Mouse (Mus musculus): ENCODE data around the gene Tmem86a.
A peak's percentile ranks its signal among the peaks of the same experiment; 100 is the strongest.

Tmem86a gene

GRCm38 (mm10) chr7:47030517-47031193 lies 19.7 kb upstream of the Tmem86a start:
- DNase-seq = no peak

- no peak for DNase-seq
Measured at GRCm38 (mm10) chr7:47031371-47031770, 19.0 kb upstream of the Tmem86a start.

- DNase-seq = no peak
Measured at GRCm38 (mm10) chr7:47034785-47035384, 15.5 kb upstream of the Tmem86a start.

DNA sequence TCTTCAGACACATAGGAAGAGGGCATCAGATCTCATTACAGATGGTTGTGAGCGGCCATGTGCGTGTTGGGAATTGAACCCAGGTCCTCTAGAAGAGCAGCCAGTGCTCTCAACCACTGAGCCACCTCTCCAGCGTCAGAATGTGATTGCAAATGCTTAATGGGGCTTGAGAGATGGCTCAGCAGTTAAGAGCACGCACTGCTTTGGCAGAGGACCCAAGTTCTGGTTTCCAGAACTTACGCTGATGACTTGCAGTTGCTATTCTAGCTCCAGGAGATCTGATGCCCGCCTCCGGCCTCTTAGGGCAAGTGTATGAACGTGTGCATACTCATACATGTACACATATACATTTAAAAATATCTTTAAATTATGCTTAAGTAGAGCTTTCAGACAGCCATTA lies 15.0 kb upstream of the Tmem86a start:
- no peak for DNase-seq

DNA sequence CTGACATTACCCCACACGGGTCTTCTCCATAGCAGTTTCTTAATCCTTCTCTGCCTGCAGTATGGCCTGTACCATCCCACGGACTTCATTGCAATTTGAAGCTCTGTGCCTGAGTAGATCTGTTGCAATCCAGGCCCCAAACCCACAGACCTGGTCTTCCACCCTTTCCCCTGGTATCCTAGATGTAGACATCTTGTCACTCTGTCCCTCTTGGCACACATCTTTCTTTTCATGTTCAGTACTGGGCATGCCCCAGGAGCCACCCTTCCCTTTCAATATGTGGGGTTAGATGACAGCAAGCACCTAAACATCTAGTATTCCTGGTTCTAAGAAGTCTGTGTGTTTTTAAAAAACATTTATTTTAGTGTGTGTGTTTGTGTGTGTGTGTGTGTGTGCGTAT lies 8.7 kb upstream of the Tmem86a start:
- DNase-seq = no peak

GRCm38 (mm10) chr7:47042121-47042520 lies 8.3 kb upstream of the Tmem86a start:
- DNase-seq = no peak

- no peak for DNase-seq
Measured at GRCm38 (mm10) chr7:47042823-47043490, 7.4 kb upstream of the Tmem86a start.

DNA sequence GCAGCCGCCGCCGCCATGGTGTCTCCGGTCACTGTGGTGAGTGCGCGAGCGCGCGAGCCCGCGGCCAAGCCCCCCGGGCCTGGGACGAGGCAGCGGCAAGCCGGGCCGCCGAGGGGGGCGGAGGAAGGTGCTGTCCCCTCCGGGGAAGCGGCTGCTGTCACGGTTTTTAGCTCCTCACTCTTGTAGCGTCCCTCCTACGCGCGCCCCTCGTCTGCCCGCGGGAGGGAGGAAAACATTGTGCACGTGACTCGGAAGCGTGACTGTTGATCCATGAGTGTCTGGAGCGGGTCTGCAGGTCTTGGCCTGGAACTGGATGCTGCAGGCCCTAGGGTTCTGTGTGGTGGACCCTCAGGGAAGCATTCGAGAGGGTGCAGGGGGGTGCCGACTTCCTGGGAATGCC lies 365 bp downstream of the Tmem86a start:
- DNase-seq = no peak

GRCm38 (mm10) chr7:47051404-47052151 lies 1.2 kb downstream of the Tmem86a start:
- peak; percentile 51 for DNase-seq

DNA sequence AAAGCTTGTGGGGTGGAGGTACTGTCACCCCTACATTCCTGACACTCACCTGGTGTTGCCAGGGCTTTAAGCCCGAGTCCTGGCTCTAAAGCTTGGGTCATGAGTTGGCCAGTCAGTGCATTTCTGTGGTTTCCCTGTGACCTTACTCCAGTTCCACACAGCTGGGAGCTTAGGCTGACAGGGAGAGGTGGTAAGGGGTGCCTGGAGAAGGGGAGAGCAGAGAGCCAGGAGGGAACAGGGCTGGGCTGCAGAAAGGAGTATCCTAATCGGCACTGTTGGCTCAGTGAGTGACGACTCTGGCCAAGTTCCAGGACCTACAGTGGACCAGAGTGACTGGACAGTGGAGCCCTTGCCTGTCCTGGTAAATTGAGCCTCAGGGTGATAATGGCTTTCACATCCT lies 1.9 kb downstream of the Tmem86a start:
- DNase-seq = peak; percentile 24

- DNase-seq = no peak
Measured at GRCm38 (mm10) chr7:47053287-47053686, 2.9 kb downstream of the Tmem86a start.

DNA sequence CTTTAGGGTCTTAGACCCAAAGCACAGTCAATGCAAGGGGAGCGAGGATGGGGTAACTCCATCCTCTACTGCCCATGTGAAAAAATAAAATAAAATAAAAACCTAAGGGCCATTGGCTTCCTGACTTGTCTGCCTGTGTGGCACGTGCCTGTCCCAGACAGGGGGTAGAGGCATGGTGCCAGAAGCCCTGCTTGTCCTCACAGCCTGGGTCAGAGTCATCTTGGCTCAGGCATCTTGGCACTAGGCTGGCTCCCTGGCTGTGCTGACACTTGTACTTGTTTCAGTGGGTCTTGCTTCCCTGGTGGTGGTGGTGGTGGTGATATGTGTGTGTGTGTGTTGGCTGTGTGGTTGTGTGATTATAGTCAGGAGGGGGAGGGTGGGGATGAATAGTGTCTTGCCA lies 4.3 kb downstream of the Tmem86a start:
- peak; percentile 21 for DNase-seq

- no peak for DNase-seq
Measured at GRCm38 (mm10) chr7:47055744-47056143, 5.3 kb downstream of the Tmem86a start.

DNA sequence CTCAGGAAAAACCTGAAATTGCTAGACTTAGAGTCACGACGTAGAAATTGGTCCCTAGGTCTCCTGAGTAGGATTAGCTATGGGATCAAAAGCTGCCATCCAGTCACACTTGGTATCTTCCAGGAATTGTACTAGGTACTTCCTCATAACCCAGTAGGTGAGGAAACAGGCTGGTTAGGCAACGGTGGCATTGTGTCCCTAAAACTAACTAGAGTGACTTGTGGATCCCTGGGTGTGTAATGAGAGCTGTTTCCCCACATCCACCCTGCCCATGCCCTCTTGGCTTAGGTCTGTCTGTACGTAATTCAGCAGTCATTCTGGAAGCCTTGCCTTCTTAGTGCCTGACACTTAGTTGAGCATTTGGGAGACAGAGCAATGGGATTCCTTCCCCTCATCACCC lies 5.9 kb downstream of the Tmem86a start:
- no peak for DNase-seq

- DNase-seq = no peak
Measured at GRCm38 (mm10) chr7:47059339-47059738, 8.9 kb downstream of the Tmem86a start.

- DNase-seq = no peak
Measured at GRCm38 (mm10) chr7:47061560-47061959, 11.2 kb downstream of the Tmem86a start.

GRCm38 (mm10) chr7:47066942-47067341 lies 16.5 kb downstream of the Tmem86a start:
- DNase-seq = no peak

DNA sequence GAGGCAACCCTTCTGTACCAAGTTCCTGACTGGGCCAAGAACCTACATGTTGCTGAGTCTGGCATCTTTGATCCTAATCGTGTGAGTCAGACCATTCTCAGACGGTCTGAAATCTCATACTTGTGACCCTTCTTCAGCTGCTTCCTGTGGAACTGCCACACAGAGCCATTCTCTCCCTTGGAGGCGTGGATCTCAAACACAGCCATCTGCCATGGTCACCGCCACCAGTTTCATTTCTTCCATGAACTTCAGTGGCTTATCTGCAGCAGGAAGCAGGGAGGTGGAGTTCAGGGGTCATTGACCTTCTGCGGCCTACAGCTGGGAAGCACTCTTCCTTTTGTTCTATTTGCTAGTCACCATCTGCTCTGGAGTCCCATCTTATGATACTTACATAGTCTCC lies 17.5 kb downstream of the Tmem86a start:
- DNase-seq = no peak

GRCm38 (mm10) chr7:47072551-47072950 lies 22.1 kb downstream of the Tmem86a start:
- no peak for DNase-seq

DNA sequence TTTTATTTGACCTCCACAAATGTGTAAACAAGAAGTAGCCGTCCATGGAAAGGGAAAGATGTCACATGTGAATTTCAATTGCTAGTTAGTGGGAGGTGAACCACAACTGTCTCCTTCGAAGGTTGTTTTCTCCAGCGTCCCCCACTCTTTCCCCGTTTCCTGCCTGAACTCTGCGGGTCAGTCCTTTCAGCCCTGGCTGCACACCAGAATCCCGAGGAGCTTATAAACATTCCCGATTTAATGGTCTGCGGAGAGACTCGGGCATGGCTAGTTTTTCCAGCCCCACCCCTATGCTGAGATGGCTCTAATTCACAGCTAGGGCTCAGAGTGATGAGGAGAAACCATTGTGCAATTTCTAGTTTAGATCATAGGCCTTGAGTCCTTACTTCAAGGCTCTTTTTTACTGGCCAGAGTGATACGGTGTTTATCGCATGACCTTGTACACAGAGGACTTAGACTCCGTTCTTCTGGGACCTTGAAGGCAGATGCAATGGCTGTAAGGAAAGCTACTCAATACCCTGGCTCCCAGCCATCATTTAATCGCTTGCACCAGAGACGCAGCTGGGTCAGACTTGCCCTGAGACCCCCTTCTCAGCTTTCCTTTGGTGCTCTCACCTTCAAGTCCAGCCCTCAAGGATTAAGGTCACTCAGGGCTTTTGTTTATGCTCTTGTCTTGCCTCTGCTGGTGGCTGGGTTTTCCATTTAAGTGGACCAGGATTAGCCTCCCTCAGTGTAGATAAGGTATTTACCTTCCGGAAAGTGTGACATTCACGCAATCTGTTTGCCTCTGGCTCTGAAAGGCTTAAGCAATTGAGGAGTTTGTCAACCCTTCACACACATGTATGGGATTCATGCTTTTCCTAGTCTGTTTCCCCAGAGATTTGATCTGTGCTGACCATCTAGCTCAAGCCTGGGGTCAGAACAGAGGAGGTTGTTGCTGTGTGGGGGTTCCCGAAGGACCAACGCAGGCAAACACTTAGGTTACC lies 23.4 kb downstream of the Tmem86a start:
- no peak for DNase-seq

- DNase-seq = no peak
Measured at GRCm38 (mm10) chr7:47076193-47076592, 25.8 kb downstream of the Tmem86a start.

- DNase-seq = no peak
Measured at GRCm38 (mm10) chr7:47076729-47077128, 26.3 kb downstream of the Tmem86a start.

Measured in right cerebral cortex, postnatal 4 days (tissue).